Mouse (Mus musculus) midbrain, embryonic 10.5 days (tissue): ENCODE measurements at regions not wholly inside any gene's neighbourhood (a gene's known extent, or its start where the extent isn't known, plus 50 kb on each side); places are given as distances from the start of the nearest gene placed in this dataset.

Source experiments
- DNase-seq: peaks from one replicate; pipeline ENCODE4 v3.0.0-alpha.2; 2017; ENCODE audit warnings: low spot score
- H3K27ac ChIP-seq: fragments of 300-500 bp; sonication (generic); replicated peaks from 2 replicates; pipeline ENCODE4 v1.5.1; 2016; ENCODE audit warnings: mild to moderate bottlenecking
- H3K27me3 ChIP-seq: fragments of 300-500 bp; sonication (generic); 2 replicates; pipeline ENCODE4 v1.6.1; 2016; ENCODE audit warnings: low read depth, mild to moderate bottlenecking; ENCODE audit not compliant: poor library complexity, severe bottlenecking
- H3K36me3 ChIP-seq: fragments of 300-500 bp; sonication (generic); 2 replicates; pipeline ENCODE4 v1.6.1; 2016; ENCODE audit warnings: mild to moderate bottlenecking, moderate library complexity
- H3K4me1 ChIP-seq: fragments of 300-500 bp; sonication (generic); 2 replicates; pipeline ENCODE4 v1.6.1; 2016
- H3K4me3 ChIP-seq: fragments of 300-500 bp; sonication (generic); 2 replicates; pipeline ENCODE4 v1.5.1; 2016; ENCODE audit warnings: mild to moderate bottlenecking, moderate library complexity
- H3K9me3 ChIP-seq: fragments of 300-500 bp; sonication (generic); replicated peaks from 2 replicates; pipeline ENCODE4 v1.6.1; 2016; ENCODE audit warnings: mild to moderate bottlenecking
- WGBS: fragments of 180-500 bp; shearing (Covaris S2); methylation state at CpG from one replicate; pipeline ENCODE4 v1.1.7; 2016; 5-methylcytosine and 5-hydroxymethylcytosine counted together

GRCm38 (mm10) chr19:53440327-53441055 lies 50.1 kb upstream of the Smndc1 start:
- DNase-seq = no peak
- peaks cover 20% of the 10 kb centered on the region for H3K4me1 ChIP-seq
- no peaks in the 10 kb centered on the region for H3K36me3 ChIP-seq
- WGBS = 36% methylated on average over 10 of the region's 10 CpGs
- peaks cover 14% of the 10 kb centered on the region for H3K27me3 ChIP-seq
- no peaks in the 10 kb centered on the region for H3K9me3 ChIP-seq
- no peak overlapping the region for H3K4me3 ChIP-seq
- H3K27ac ChIP-seq = peak overlapping the region; percentile 17
